Mouse (Mus musculus): ENCODE measurements around the gene Rhob.

DNA sequence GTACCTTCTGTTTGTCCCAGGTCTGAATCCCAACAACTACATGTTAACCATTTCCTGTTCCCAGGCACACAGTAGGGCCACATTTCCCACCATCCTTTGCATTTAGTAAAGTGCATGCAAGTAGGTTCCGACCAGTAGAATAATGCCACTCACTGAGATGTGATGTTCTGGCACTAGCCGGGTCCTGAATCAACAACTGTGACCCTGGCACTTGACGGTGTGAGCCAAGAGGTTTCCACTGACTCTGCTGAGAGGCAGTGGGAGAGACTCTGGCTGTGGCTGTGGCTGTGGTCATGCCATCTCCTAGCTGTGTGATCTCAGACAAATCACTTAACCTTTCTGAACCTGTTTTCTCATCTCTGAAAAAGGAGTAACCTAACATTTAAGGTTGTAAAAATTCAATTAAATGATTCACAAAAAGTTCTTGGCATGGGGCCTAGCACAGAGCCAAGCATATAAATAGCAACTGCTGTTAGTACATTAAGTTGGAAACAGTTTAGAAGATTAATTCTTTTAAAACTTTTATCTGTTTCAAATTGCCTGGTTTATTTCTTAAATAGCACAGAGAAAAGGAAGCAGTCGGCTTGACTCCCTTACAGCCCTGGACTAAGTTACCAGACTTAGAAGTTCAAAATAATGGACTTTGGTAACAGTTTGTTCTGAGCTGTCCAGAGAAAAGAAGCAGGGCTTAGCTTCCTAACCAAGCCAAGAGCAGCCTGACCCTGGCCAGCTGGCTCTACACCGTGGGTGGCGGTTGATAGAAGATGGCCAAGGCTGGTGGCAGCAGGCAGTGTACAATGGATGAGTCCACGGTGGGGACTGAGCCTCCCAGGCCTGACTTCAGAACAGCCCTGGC lies 46.8 kb downstream of the Rhob start:
- no peak for TF ChIP-seq CTCF (IDR thresholded peaks at IDR 0.05; ENCODE audit: low read depth, low read length)
- TF ChIP-seq POLR2A (IDR thresholded peaks at IDR 0.05; ENCODE audit: extremely low read depth, insufficient read depth, low read length), result no peak
